Mouse (Mus musculus) forebrain, embryonic 14.5 days (tissue): ENCODE measurements at regions not wholly inside any gene's neighbourhood (a gene's known extent, or its start where the extent isn't known, plus 50 kb on each side); places are given as distances from the start of the nearest gene placed in this dataset.
"Not testable (repeated sequence)": the region's sequence is repeated elsewhere in the genome, so short reads cannot be mapped to it uniquely, and the experiment has no call there.

Source experiments
- ATAC-seq: fragments of 200-750 bp; cut with Nextera tagmentation; 2 replicates; pipeline ENCODE4 v1.8.0; 2017; ENCODE audit warnings: mild to moderate bottlenecking, moderate library complexity
- DNase-seq: peaks from one replicate; pipeline ENCODE4 v3.0.0-alpha.2; 2015; ENCODE audit warnings: low spot score
- H3K27ac ChIP-seq: fragments of 300-500 bp; sonication (generic); 2 replicates; pipeline ENCODE4 v1.5.1; 2014; ENCODE audit warnings: low read depth, mild to moderate bottlenecking, control low read depth, low read length, moderate library complexity
- H3K27me3 ChIP-seq: fragments of 300-500 bp; sonication (generic); replicated peaks from 2 replicates; pipeline ENCODE4 v1.6.1; 2014; ENCODE audit warnings: low read length, control low read depth, mixed read lengths; ENCODE audit not compliant: control insufficient read depth, insufficient read depth
- H3K36me3 ChIP-seq: fragments of 300-500 bp; sonication (generic); 2 replicates; pipeline ENCODE4 v1.6.1; 2014; ENCODE audit warnings: low read length, control low read depth; ENCODE audit not compliant: control insufficient read depth, insufficient read depth
- H3K4me1 ChIP-seq: fragments of 300-500 bp; sonication (generic); 2 replicates; pipeline ENCODE4 v1.6.1; 2014; ENCODE audit warnings: antibody characterized with exemption, low read length, control low read depth; ENCODE audit not compliant: control insufficient read depth, insufficient read depth
- H3K4me2 ChIP-seq: fragments of 300-500 bp; sonication (generic); 2 replicates; pipeline ENCODE4 v1.6.1; 2014; ENCODE audit warnings: mild to moderate bottlenecking, control low read depth, low read length
- H3K4me3 ChIP-seq: fragments of 300-500 bp; sonication (generic); 2 replicates; pipeline ENCODE4 v1.5.1; 2014; ENCODE audit warnings: low read depth, low read length, control low read depth
- H3K9ac ChIP-seq: fragments of 300-500 bp; sonication (generic); 2 replicates; pipeline ENCODE4 v1.6.1; 2014; ENCODE audit warnings: mild to moderate bottlenecking, low read length, control low read depth, moderate library complexity
- H3K9me3 ChIP-seq: fragments of 300-500 bp; sonication (generic); replicated peaks from 2 replicates; pipeline ENCODE4 v1.6.1; 2016; ENCODE audit warnings: low read length, control low read depth, mixed read lengths; ENCODE audit not compliant: control insufficient read depth
- WGBS: fragments of 180-500 bp; shearing (Covaris S2); extraction: QIAGEN DNeasy Blood & Tissue Kit; methylation state at CpG from one replicate; pipeline ENCODE4 v1.1.7; 2014; 5-methylcytosine and 5-hydroxymethylcytosine counted together

- no peak overlapping the region for H3K27ac ChIP-seq
- no peaks in the 10 kb centered on the region for H3K36me3 ChIP-seq
- no peaks in the 10 kb centered on the region for H3K4me1 ChIP-seq
- H3K27me3 ChIP-seq, result no peaks in the 10 kb centered on the region
- H3K4me3 ChIP-seq, result no peak overlapping the region
- ATAC-seq, result no peak
- no peak for DNase-seq
- no peaks in the 10 kb centered on the region for H3K9me3 ChIP-seq
- 79% methylated on average over 2 of the region's 2 CpGs for WGBS
- H3K9ac ChIP-seq, result no peak overlapping the region
- no peak overlapping the region for H3K4me2 ChIP-seq
Measured at GRCm38 (mm10) chr17:48688944-48689343, 234.2 kb downstream of the Unc5cl start.

GRCm38 (mm10) chr17:48698456-48698855 lies 233.7 kb upstream of the Lrfn2 start:
- H3K4me3 ChIP-seq, result no peak overlapping the region
- H3K4me2 ChIP-seq, result no peak overlapping the region
- H3K27ac ChIP-seq, result no peak overlapping the region
- no peaks in the 10 kb centered on the region for H3K4me1 ChIP-seq
- DNase-seq (no peak), ATAC-seq (no peak)
- H3K36me3 ChIP-seq, result no peaks in the 10 kb centered on the region
- 73% methylated on average over 5 of the region's 5 CpGs for WGBS
- H3K27me3 ChIP-seq, result no peaks in the 10 kb centered on the region
- no peaks in the 10 kb centered on the region for H3K9me3 ChIP-seq
- H3K9ac ChIP-seq, result no peak overlapping the region

DNA sequence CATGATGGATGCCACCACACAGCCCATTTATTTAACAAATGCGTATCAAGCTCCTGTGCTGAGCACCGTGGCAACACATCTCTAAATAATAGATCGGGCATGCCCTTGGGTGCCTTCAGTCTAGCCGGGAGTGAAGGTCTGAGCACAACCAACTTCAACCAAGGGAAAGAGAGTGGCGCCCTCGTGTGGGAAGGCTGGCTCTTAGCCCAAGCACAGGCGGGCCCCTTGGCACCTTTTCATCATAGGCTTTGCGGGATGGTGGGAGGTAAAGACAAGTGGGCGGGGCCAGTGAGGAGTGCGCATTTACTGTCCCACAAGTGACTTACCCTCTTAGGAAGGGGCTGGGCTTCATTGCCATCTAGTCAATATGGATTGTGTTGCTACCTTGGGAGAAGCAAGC lies 231.6 kb upstream of the Lrfn2 start:
- Histone ChIP-seq H3K27ac (no peak overlapping the region), H3K36me3 (no peaks in the 10 kb centered on the region), H3K4me3 (no peak overlapping the region), H3K4me1 (no peaks in the 10 kb centered on the region), H3K9me3 (no peaks in the 10 kb centered on the region), H3K27me3 (no peaks in the 10 kb centered on the region), H3K4me2 (no peak overlapping the region), H3K9ac (no peak overlapping the region)
- ATAC-seq (no peak), DNase-seq (peak; percentile 12)
- WGBS, result 30% methylated on average over 10 of the region's 10 CpGs

GRCm38 (mm10) chr17:48720506-48720905 lies 211.7 kb upstream of the Lrfn2 start:
- 92% methylated on average over 4 of the region's 4 CpGs for WGBS
- Histone ChIP-seq H3K9me3 (no peaks in the 10 kb centered on the region), H3K27me3 (no peaks in the 10 kb centered on the region), H3K4me3 (no peak overlapping the region), H3K9ac (no peak overlapping the region), H3K27ac (no peak overlapping the region), H3K4me1 (no peaks in the 10 kb centered on the region), H3K36me3 (no peaks in the 10 kb centered on the region), H3K4me2 (no peak overlapping the region)
- no peak for ATAC-seq
- no peak for DNase-seq

DNA sequence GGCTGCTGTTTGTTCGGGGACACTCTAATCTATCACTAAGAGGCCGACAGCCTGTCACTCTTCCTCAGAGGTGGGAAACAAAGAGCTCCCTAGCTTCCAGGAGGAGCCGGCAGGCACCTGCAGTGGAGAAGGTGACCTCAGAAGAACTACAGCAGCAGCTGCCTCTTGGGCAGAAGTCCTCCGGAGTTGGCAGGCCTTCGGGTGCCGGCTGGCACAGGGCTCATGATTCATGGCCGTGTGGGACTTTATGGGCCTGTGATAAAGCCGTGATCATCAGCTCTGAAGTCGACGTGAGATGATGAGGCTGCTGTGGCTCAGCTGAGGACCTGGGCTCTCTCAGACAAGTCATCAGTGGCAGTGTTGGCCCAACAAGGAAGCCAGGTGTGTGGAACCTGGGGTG lies 208.9 kb upstream of the Lrfn2 start:
- H3K9me3 ChIP-seq, result no peaks in the 10 kb centered on the region
- H3K27me3 ChIP-seq, result no peaks in the 10 kb centered on the region
- H3K4me1 ChIP-seq, result no peaks in the 10 kb centered on the region
- no peaks in the 10 kb centered on the region for H3K36me3 ChIP-seq
- H3K4me3 ChIP-seq, result no peak overlapping the region
- ATAC-seq (no peak), DNase-seq (no peak)
- WGBS, result 85% methylated on average over 10 of the region's 10 CpGs
- no peak overlapping the region for H3K27ac ChIP-seq
- no peak overlapping the region for H3K9ac ChIP-seq
- no peak overlapping the region for H3K4me2 ChIP-seq

GRCm38 (mm10) chr17:48724513-48725112 lies 207.6 kb upstream of the Lrfn2 start:
- Histone ChIP-seq H3K9ac (no peak overlapping the region), H3K4me3 (no peak overlapping the region), H3K4me2 (no peak overlapping the region), H3K27ac (no peak overlapping the region), H3K4me1 (no peaks in the 10 kb centered on the region), H3K36me3 (no peaks in the 10 kb centered on the region), H3K27me3 (no peaks in the 10 kb centered on the region), H3K9me3 (no peaks in the 10 kb centered on the region)
- DNase-seq (no peak), ATAC-seq (no peak)
- 87% methylated on average over 11 of the region's 11 CpGs for WGBS

DNA sequence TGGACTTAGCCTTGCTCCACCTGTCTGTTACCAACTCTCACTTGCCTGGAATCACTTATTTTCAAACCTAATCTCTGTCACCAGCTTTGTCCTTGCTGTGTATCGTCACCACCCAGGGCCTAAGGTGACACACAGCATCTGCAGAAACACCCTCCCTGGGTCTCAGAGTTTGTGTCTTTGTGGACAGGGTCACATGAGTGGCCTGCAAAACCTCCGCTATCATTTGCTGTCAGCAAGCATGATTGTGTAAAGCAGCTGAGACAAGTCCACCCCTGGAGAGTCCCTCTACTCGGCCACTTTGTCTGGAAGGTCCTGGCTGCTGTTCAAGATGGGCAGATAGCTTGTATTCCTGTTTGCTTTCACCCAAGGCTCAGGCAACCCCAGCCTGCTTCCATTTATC lies 205.7 kb upstream of the Lrfn2 start:
- 78% methylated on average over 3 of the region's 3 CpGs for WGBS

DNA sequence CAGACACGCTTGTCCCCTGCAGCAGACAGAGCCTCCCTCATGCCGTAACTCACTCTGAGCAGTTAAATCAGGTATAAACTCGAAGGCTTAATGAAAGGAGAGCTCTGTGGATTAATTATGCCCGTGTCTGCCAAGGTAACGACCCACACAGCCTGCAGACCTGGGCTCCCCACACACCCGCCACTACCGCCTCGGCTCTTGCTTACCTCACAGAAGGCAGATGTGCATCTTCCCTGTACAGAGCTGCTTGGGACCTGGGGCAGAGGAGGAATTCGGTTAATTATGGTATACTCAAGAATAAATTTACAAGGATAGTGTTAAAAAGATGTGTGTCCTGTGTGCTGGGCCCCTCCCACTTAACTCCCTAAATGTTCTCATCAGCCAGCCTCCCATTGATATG lies 198.4 kb upstream of the Lrfn2 start:
- Histone ChIP-seq H3K4me1 (no peaks in the 10 kb centered on the region), H3K36me3 (no peaks in the 10 kb centered on the region), H3K4me3 (no peak overlapping the region), H3K9ac (no peak overlapping the region), H3K27me3 (no peaks in the 10 kb centered on the region), H3K27ac (no peak overlapping the region), H3K4me2 (no peak overlapping the region), H3K9me3 (no peaks in the 10 kb centered on the region)
- 45% methylated on average over 9 of the region's 9 CpGs for WGBS
- ATAC-seq (no peak), DNase-seq (no peak)

More for the DNA sequence above, 205.7 kb upstream of the Lrfn2 start:
- ATAC-seq (no peak), DNase-seq (no peak)
- Histone ChIP-seq H3K36me3 (no peaks in the 10 kb centered on the region), H3K27me3 (no peaks in the 10 kb centered on the region), H3K9me3 (no peaks in the 10 kb centered on the region), H3K4me1 (no peaks in the 10 kb centered on the region), H3K27ac (no peak overlapping the region), H3K9ac (no peak overlapping the region), H3K4me2 (no peak overlapping the region), H3K4me3 (no peak overlapping the region)

DNA sequence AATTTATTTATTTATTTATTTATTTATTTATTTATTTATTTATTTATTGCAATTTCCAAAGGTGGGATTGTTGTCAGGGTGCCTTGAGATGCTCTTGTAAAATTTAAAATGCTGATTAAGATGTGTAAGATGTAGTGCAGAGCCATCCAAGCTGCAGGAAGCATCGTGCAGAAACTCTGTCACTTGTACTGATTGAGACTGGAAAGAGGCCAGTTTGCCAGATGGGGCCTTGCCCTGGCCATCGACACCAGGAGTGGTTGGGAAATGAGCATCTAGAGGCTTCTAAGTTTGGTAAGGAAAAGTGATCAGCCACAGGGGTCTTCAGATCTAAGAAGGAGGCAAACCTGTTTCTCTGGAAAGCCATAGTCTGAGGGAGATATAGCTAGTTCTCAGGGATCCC lies 195.0 kb upstream of the Lrfn2 start:
- not testable (repeated sequence) for H3K27me3 ChIP-seq, H3K4me2 ChIP-seq, H3K4me1 ChIP-seq, H3K4me3 ChIP-seq, ATAC-seq, H3K36me3 ChIP-seq, H3K27ac ChIP-seq, H3K9ac ChIP-seq, DNase-seq, H3K9me3 ChIP-seq
- WGBS, result 70% methylated on average over 2 of the region's 2 CpGs
